Mouse (Mus musculus): ENCODE measurements around the gene Rnf214. TPM values are rescaled to one million over a fixed set of nuclear protein-coding genes. Genes with fewer than 3 reads are reported as not detected.

Gene Rnf214
- total RNA-seq (2021): 10 to 100 TPM; 21.6 to 24.7 TPM
- long read RNA-seq, experiment 1, partial matches to known transcripts: 1 of 13 reads
- long read RNA-seq, experiment 1, other reads (novel, unspliced or antisense): 6 of 13 reads
- long read RNA-seq, experiment 2, partial matches to known transcripts: 1 of 9 reads
- long read RNA-seq, experiment 2, other reads (novel, unspliced or antisense): 2 of 9 reads

DNA sequence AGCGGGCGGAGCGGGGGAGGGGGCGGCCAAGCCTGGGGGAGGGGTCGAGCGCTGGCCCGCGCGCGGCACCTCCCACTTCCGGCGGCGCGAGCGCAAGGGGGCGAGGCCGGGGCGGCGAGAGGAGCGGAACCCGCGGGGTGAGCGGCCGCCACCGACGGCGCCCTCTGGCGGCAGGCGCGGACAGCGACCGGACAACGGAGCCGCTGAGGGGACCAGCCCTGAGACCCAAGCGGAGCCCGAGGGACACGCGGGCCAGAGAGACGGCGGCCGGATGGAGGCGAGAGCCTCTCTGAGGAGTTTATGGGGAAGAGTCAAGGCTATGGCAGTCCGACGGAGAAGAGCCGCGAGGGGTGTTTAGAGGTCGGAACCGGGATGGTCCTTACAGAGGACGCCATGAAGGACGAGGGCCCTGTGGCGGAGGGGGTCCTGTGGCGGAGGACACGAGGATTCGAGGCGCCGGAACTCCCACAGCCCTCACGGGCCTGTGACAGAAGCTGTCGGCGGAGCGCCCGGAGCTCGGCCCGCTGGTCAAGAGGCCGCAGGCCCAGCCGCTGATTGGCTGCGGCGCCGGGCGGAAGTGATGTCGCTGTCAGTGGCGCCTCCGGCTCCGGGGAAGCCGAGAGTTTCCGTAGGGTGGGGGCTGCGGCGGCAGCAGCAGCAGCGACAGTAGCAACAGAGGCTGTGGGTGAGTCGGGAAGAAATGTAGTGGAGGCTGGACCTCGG lies at the start of gene Rnf214, which contains the start of gene Pcsk7:
Gene Rnf214, minus strand, starts transcription at position 557 of the 723 bp plus-strand sequence.
Gene Pcsk7, plus strand, starts transcription at position 143 of the 723 bp plus-strand sequence.
- peak; percentile 85 to 92 for DNase-seq
- intact Hi-C loops (cut with DNase I): no loop called here

DNA sequence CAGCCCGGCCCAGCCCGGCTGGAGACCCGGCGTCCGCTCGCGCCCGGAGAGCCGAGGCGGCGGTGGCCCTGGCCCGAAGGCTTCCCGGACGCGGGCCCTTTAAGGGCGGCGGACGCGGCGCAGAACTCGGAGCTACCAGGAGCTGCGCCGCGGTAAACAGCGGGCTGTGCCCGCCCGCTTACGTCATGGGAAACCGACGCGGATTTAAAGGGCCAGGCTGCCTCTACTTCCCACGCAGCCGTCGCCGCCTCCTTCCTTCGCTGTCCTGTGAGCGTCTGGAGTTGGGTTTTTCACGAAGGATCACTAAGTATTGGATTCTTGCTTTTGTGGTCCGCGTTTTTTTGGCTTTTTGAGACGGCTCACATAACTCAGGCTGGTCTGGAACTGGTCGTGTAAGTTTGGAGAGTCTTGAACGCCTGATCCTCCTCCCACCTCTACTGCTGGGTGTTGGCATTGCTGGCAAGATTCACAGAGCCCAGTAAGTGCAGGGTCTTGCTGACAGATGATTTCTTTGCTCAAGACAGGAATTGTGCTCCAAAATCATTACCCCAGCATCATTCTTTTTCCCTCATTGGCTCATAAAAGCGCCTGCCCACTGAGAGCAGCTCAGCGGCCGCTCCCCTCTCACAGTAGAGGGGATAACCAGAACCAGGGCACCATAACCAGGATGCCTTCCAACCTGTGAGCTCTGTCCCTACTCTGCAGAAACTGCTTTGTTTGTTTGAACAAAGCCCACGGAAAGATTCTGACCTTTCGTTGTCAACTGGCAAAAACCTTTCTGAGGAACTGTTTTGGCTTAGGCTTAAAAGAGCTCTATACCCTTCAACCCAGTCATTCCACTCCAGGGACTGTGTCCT lies 48.6 kb upstream of the Rnf214 start, which contains the start of gene Sidt2:
Gene Sidt2, minus strand, starts transcription at position 152 of the 857 bp plus-strand sequence.
- intact Hi-C loops (cut with DNase I): no loop called here
- peak; percentile 79 to 85 for DNase-seq

DNA sequence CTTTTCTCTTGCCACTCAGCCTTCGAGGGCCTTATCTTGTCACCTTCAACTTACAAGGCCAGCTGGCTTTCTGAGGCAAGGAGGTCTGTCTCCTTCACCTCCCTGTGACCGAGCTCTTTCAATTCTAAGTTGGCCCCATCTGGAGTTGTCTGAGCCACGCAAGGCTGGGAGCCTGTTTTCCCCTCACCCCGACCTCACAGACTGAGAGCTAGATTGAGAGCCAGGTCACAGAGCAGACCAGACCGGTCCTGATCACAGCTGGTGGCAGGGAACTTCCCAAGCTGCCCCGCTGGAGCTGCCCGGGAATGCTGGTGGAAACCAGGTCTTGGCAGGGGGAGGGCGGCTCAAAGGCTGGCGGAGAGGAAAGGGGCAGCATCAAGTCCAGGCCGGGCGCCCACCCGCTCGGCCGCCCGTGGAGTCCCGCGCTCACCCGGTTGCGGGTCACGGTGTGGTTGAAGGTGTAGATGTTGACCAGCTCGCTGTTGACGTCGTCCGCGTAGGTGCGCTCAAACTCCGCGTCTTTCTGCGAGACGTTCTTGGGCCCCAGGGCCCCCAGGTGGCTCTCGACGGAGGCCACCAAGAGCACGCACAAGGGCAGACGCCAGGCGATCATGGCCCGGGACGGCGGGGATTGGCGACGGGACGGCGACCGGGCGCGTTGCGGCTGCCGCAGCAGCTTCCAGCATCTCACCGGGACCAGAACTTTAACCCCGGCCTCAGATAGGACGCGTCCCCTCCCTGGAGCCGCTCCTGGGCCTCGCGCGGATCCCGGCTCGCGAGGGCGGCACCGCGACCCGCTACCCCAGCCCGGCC lies 47.8 kb upstream of the Rnf214 start:
- intact Hi-C loops (cut with DNase I): no loop called here
- peak in 1 of 2 experiments; percentile 60 for DNase-seq

DNA sequence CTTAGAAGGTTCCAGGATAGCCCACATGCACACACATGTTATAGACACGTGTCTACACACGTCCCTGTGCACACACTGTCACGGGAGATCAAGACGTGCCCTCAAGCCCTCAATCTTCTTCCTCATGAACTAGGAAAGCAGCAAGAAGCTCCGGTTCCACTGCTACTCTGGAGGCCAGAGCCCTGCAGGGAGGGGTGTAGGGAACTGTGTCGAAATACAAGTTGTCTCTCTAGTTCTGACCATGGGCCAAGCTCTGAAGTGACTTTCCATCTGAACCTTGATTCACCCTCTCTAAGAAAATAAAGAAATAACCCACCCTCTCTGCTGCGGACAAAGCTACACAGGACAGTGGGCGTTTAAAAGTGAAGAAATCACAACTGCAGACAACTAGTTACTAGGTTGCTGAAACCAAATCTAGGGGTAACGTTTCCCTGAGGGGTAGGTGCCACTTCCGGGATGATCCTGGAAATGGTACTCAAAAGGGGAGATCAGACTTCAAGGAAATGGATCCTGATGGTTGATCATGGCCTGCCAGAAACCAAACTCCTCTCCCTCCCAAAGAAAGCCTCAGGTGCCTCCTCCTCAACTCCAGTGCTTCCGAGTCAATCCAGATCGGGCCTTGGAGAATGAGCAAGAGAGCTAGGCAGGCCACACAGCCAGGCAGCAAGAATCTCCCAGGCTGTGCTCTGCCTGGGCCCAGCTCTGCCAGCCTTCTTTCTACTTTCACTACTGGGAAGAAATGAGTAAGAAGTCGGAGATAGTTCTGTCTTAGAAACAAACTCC lies 47.0 kb upstream of the Rnf214 start:
- intact Hi-C loops (cut with DNase I): no loop called here
- no peak for DNase-seq

DNA sequence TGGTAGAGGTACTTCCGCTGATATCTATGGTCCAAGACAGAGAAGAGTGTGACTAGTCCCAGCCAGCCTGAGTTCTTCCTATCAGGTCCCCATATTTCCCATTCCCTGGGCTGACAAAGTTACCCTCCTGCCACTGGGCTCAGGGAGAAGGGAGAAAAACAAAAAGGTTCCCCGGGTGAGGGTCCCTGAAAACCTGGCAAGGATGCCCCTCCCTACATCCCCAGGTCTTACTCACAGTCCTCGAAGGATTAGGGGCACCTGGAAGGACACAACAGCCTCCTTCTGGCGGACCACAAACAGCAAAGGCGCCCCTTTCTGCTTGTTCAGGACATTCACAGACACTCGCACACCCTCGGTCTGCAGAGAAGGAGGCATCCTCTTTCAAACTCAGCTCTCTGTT lies 46.2 kb upstream of the Rnf214 start:
- intact Hi-C loops (cut with DNase I): no loop called here
- DNase-seq: no peak

DNA sequence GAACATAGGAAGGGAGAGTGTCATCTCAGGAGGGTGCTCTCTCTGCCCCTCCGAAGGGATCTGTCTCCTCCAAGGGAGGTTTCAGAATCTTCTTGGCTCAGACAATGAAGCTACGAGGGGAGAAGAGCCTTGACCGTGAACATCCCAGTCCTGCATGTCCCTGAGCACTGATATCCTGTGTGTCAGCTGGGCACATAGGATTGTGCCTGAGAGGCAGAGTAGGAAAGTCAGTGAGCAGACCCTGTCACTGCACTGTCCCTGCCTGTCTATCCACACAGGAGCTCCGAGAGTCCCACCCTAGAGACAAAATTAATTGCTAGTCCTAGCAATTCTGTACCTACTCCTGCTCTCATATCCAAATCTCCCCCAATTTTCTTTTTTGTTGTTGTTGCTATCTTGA lies 45.3 kb upstream of the Rnf214 start:
- DNase-seq: no peak
- intact Hi-C loops (cut with DNase I): no loop called here

DNA sequence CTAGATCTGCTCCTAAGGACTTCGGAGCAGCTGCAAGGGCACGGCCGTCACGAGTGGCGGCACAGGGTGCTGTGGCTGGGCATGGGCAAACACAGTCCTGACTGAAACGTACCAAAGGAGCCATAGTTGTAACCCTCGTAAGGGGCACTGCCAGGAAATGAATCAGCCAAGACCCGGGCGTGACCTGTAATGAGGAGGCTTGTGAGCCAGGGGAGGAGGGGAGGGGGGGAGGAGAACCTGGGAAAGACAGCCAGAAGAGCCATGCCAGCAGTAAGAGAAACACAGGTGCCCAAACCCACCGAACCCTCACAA lies 40.1 kb upstream of the Rnf214 start:
- DNase-seq: no peak
- intact Hi-C loops (cut with DNase I): no loop called here

DNA sequence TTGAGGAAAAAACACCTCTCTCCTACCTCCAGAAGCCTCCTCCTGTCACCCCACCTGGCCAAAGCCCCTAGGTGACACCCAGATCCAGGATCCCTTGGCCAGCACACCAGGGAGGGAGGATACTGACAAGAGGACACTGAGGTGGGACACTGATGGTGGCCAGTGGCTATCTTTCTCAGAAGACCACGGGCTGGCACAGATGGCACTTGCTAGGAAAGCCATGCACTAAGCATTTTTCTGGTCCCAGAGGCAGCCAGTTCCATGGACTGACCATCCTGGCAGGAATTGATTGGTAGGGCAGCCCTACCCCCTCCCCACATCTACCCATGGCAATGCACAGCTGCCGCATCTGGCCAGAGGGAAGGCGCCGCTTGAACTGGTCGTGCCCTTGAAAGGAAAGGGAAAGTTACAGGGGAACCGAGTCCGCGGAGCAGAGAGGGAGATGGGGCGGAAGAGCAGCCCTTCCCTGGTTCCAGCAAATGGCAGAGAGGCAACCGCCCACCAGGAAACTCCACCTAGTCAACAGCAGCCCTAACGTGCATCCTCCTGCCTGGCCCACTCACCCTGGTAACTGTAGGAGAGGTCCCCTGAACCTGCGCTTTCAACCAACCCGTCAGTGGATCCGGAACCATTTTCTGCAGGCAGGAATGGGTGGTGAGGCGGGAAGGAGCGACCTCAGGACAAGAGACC lies 39.6 kb upstream of the Rnf214 start:
- no peak for DNase-seq

DNA sequence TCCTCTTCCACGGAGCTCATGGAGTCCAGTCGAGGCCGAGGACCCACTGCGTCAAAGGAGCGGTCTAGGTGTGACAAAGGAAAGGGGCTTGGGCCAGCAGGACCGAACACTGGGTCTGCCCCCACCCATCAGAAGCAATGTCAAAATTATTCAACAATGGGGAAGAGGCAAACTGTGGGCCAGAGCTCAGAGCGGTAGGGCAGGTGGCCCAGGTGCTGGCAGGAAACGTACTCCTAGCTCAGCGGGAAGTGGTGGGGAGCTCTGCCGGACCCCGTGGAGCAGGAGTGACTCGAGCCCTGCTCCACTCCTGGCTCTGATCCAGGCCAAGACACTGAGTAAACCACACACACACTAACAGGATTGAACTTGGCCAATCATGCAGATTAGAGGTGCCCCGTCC lies 39.0 kb upstream of the Rnf214 start:
- DNase-seq: no peak

More for the DNA sequence above, 39.6 kb upstream of the Rnf214 start:
- intact Hi-C loops (cut with DNase I): no loop called here

DNA sequence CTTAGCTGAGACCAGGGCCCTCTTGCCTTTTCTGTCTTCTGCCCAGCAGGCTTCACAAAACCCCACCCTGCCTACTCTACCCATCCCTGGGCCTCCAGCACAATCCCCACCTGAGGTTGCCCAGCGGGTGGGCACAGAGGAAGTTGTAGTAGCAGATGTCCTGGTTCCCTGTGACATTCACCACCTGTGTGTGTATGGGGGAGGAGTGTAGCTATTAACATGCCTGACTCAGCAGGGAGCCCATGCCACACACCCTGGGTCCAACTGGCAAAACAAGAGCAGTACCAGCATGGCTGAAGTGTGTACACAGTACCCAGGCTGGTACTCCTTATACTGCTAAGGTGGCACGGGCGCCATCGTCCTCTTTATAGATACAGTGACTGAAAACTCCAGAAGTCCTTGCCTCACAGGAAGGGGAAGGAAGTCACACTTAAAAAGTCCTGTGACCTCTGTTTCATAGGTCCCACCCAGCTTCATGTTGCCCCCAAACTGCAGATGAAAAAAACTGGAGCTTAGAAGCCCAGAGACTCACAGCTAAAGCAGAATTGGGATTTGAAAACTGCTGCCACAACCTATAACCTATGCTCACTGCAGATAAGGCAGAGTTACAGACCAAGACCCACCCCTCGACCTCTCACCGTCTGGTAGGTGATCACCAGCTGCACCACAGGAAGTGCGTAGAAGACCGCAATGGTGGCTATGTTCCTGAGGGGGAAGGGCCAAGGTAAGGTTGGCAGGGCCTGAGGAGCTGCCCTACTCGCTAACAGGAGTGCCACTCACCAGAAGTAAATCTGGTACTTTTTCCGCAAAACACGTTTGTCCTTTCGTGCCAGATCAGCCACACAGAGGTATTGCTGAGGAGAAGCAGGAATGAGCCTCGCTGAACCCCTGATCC lies 38.0 kb upstream of the Rnf214 start:
- DNase-seq: no peak
- intact Hi-C loops (cut with DNase I): no loop called here

More for the DNA sequence above, 39.0 kb upstream of the Rnf214 start:
- intact Hi-C loops (cut with DNase I): no loop called here

DNA sequence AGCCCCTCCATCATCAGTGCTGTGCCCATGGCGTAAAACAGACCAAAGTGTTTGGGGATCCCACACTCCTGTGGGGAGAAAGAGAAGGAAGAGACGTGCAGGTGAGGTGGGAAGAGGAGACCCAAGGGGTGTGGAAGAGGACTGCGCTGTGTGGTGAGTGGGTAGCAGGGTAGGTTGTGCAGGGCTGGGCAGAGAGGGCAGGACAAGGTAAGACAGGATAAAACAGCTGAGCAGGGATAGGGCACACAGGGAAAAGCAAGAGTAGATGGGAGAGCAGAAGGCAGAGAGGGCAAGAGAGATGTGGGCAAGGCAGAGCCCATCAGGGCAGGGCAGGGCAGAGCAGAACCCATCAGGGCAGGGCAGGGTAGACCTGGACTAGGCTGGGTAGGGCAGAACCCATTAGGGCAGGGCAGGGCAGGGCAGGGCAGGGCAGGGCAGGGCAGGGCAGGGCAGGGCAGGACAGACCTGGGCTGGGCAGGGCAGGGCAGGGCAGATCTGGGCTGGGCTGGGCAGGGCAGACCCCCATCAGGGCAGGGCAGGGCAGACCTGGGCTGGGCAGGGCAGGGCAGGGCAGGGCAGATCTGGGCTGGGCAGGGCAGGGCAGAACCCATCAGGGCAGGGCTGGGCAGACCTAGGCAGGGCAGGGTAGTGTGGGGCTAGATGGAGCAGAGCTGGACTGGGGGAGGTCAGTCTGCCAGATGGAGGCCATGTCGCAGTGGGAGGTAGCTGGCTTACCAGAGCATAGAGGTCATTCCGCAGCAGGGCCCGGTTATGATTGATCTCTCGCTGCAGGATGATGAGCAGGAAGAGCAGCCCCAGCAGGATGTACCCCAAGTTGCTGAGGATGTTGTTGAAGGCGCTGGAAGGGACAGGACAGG lies 37.2 kb upstream of the Rnf214 start:
- intact Hi-C loops (cut with DNase I): no loop called here
- DNase-seq: no peak

DNA sequence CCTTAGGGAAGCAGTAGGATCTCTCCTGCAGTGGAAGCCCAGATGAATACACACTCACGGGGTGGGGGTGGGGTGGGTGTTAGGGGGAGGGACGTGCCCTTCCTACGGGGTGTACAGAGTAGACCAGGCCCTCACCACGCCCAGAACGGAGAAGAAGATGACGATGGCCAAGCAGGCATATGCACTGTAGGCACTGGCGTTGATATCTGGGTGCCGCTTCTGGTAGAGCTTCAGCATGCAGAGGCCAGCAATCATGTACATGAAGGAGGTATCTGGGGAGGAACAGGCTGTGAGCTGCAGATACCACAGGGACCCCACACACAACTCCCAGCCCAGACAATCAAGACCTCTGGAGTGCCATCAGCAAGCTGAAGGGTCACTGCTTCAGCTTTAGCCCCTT lies 36.2 kb upstream of the Rnf214 start:
- intact Hi-C loops (cut with DNase I): no loop called here

DNA sequence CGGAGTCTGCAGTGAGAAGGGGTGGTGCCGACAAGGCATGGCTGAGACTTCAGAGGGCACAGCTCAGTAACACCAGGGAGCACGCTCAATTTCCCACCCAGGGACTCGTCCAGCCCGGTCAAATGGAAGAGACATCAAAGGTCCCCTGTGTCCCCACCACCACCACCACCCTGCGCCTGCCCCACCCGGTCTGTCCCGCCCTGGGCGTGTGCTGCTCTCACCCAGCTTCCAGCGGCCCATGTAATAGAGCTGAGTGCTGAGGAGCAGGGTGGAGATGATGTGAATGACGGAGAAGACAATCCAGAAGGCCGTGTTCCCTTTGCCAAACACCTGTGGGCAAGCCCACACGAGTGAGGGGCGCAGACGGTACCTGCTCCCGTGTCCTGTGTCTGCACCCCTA lies 35.8 kb upstream of the Rnf214 start:
- intact Hi-C loops (cut with DNase I): no loop called here
- DNase-seq: no peak

More for the DNA sequence above, 36.2 kb upstream of the Rnf214 start:
- DNase-seq: no peak

DNA sequence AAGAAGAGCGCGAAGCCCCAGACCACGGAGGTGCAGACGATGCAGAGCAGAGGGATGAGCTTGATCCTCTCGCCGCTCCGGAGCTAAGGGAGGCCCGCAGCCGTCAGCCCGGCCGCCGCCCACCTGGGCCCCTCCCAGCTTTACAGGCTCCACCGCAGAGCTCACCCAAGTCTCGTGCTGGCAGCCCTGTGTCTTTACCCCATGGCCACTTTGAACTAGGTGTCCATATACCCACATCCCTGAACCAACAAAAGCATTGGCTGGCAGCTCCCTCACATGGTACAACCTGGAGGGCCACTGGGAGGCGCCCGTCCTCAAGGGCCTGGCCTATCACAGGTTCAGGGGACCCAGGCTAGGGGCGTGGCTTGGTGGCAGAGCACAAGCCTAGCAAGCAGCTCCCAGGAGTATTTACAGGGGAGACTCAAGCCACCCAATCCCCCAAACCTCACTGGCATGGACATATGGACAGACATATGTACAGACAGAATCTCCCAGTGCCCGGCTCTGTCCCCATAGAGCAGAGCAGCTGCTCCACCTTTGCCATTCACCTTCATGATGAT lies 34.7 kb upstream of the Rnf214 start:
- intact Hi-C loops (cut with DNase I): no loop called here
- no peak for DNase-seq

DNA sequence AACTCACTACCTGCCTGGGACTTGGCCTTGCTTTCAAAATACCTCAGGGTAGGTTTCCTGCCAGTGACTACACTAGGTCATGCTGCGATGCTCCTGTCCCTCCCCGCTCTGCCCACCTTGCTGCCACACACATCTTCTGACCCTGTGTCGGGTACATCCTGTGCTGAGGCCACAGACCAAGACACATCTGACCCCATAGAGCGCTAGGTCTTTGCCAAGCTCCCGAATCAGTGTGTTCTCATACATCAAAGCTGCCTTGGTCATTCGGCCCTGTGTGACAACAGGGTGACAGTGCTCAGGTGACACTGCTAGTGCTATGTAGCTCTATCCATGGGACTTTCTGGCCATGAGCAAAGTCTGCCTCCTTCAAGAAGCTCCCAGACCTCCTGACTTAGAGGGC lies 33.1 kb upstream of the Rnf214 start:
- DNase-seq: no peak
- intact Hi-C loops (cut with DNase I): no loop called here

DNA sequence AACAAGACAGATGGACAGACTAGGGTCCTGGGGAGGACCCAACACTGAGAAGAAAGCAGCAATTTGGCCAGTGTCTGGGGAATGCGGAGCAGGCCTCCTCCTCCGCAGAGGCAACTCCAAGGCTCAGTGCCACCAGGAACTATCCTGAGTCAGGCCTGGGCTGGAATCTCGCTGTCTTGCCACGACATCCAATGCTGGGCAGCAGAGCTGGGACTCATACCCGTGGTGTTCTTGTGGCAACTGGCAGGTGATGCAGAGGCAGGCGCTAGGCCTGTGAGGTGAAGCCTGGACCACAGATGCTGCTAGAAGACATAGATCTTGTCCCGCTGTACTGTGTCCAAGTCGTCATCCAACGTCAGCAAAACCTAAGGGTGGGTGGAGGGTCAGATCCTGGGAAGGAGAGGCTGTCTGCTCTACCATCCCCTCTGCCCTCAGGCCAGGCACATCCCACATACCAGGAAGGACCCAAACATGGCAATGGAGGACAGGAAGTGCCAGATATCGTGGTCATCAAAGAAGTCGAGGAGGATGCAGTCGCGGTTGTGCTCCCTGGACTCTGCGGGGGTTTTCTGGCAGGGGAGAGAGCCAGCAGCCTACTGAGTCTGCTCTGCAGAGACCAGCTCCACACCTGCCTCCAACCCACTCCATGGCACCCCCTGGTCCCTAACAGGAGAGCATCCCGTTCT lies 32.4 kb upstream of the Rnf214 start:
- intact Hi-C loops (cut with DNase I): no loop called here
- DNase-seq: no peak

All from gastrocnemius, postnatal 36 days (tissue).